Mouse (Mus musculus) neural tube, postnatal 0 days (tissue): Measurements from ENCODE around the gene Zfp763. TPM values are rescaled to one million over a fixed set of nuclear protein-coding genes. Genes with fewer than 3 reads are reported as not detected.

Source experiments
- polyA plus RNA-seq: library from polyadenylated mRNA; unstranded; fragments of >200 nt; fragmentation: Nextera tagmentation; extraction: Ambion mirVana; gene quantifications from 2 replicates; pipeline ENCODE4 v1.2.1, GENCODE M21; 2015

Zfp763 gene
- polyA plus RNA-seq = 15.2 and 18.3 TPM in 2 replicates

DNA sequence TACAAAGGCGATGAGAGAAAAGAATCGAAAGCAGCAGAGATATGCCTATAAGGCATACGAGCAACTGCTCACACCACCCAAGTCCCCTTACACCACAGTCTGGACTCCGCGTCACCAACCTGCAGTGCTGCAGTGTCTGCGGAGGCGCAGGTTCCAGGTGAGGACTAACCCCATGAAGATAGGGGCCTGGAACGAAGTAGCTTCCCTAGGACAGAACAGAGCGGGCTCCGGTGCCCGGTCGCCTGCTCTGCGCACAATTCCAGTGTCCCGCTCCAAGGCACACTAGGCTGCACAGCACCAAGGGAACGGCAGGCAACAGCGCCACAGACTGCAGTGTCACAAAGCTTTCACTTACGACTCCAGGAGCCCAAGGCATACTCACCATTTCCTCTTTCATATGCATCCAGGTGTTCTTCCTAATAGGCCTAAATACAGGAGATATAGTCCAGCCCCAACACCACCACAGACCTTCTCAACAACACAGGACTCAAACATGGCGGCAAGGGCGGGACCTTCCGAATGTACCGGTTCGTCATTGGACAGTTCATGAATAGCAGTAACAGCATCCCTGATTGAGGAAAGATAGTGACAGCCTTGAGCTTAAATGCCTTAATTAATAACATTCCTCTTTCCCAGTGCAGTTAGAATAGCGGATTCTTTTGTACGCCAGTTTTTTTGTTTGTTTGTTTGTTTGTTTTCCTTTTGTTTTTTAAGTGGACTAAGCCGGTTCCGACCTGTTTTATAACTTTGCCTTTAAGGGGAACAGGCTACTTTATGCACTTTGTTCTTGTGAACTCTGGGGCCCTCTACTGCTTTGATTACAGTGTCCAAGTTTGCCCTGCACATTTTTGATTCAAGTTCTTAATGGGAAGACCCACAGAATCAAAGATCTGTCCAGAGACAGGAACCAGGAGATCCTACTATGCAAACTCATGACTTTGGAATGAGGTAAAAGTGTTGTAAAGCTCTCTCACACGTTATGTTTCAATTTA, at the start of gene Zfp763:
Zfp763 (minus strand) TSS at position 503 of the 992 bp plus-strand sequence.

DNA sequence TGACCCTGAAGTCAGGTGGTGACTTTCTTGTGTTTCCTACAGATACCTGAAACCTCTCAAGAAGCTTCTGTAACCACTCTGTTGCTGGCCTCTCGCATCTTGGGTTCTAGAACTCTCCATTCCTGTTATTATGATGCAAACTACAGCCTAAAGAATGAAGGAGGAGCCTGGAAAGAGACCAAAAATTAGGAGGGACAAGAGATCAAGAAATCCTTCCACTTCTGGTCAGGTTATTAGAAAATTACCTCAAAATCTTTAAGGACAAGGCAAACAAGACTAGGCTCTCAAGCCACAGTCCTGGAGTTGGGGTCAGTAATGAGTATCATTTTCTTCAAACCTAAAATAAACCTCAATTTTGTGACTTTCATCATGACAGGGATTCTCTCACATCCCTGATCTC, 34.8 kb upstream of the Zfp763 start, which contains the start of gene 4921501E09Rik:
4921501E09Rik (minus strand) TSS at position 101 of the 400 bp plus-strand sequence.

DNA sequence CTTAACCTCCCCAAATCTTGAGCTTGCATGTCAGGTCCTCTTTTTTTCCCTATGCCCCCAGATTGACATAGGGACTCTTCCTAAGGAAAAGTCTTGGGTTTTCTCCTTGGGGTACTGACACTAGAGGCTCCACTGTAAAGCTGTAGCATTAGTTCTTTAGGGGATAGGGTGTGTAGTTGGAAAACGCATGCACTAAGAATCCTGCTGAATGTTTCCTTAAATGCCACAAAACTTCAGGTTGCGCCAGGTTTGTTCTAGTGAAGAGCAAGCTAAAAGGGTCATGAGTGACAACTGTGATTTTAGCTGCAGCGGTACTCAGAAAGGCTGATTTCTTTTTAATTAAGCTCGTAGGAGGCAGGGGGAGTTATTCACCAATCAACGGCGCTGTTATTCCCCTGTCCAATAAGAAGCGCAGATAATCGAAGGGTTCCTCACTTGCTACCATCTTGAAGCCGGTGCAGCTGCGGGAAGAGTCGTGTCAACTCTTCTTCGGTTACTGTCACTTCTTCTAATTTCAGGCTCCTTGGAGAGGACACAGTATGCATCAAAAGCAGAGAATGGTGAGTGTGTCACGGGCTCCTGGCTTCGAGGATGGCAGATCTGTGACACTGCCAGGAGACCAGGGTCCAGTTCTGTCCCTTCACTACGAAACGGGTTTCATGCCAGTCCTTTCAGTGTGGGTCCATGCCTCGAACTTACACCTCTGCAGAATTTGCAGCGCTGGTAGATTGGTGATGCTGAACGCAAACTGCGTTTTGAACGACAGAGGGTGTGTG, 40.3 kb downstream of the Zfp763 start, which contains the start of gene Zfp952:
Zfp952 (plus strand) TSS at position 431 of the 776 bp plus-strand sequence.

Other genes starting within 250 kb of the Zfp763 start
- 29.8 and 35.1 TPM in 2 replicates for gene Zfp871, start 245.1 kb downstream of the Zfp763 start, polyA plus RNA-seq
- gene Zfp811, start 223.5 kb downstream of the Zfp763 start, polyA plus RNA-seq = 20.7 and 24.6 TPM in 2 replicates
- 10.5 and 10.8 TPM in 2 replicates for gene Zfp799, start 203.1 kb downstream of the Zfp763 start, polyA plus RNA-seq
- 4.1 and 7.3 TPM in 2 replicates for gene Zfp870, start 141.8 kb downstream of the Zfp763 start, polyA plus RNA-seq
- gene Cyp4f14, start 116.1 kb downstream of the Zfp763 start, polyA plus RNA-seq = 0.48 and 0.51 TPM in 2 replicates
- gene Cyp4f13, start 86.0 kb downstream of the Zfp763 start, polyA plus RNA-seq = 10.5 and 11.3 TPM in 2 replicates
- gene Zfp472, start 67.6 kb downstream of the Zfp763 start, polyA plus RNA-seq = 5.2 and 5.9 TPM in 2 replicates
- gene Zfp952, start 40.3 kb downstream of the Zfp763 start, polyA plus RNA-seq = 11.7 and 13.2 TPM in 2 replicates
- not detected in 2 replicates for gene 4921501E09Rik, start 34.7 kb upstream of the Zfp763 start, polyA plus RNA-seq
- 14.7 and 17.0 TPM in 2 replicates for gene Zfp563, start 55.9 kb upstream of the Zfp763 start, polyA plus RNA-seq
- gene Morc2b, start 106.3 kb upstream of the Zfp763 start, polyA plus RNA-seq = 0.57 and 0.78 TPM in 2 replicates
- gene Olfr55, start 135.0 kb upstream of the Zfp763 start, polyA plus RNA-seq = 0.04 and 0.06 TPM in 2 replicates
- not detected in 2 replicates for gene Olfr239, start 157.9 kb upstream of the Zfp763 start, polyA plus RNA-seq
- 0.09 TPM in 1 of 2 replicates, not detected in the other for gene Olfr1564, start 188.3 kb upstream of the Zfp763 start, polyA plus RNA-seq
- 15.8 and 17.3 TPM in 2 replicates for gene Zfp955a, start 221.7 kb upstream of the Zfp763 start, polyA plus RNA-seq
- 0.04 TPM in 1 of 2 replicates, not detected in the other for gene Olfr63, start 231.3 kb upstream of the Zfp763 start, polyA plus RNA-seq